Mouse (Mus musculus) testis, adult 2 months (tissue): ENCODE data around the gene Gm14406. TPM values are rescaled to one million over a fixed set of nuclear protein-coding genes. Genes with fewer than 3 reads are reported as not detected.
"Not testable (repeated sequence)": the region's sequence is repeated elsewhere in the genome, so short reads cannot be mapped to it uniquely, and the experiment has no call there.

Experiments
- H3K27ac ChIP-seq: fragments of 200-500 bp; 2 replicates; pipeline ENCODE4 v1.5.1; 2012; ENCODE audit warnings: low read depth, low read length; ENCODE audit not compliant: control insufficient read depth, insufficient read depth
- H3K27me3 ChIP-seq: fragments of 200-500 bp; 2 replicates; pipeline ENCODE4 v1.6.1; 2012; ENCODE audit warnings: mild to moderate bottlenecking, low read length, moderate library complexity; ENCODE audit not compliant: control insufficient read depth, insufficient read depth
- H3K36me3 ChIP-seq: fragments of 200-500 bp; 2 replicates; pipeline ENCODE4 v1.6.1; 2012; ENCODE audit warnings: mild to moderate bottlenecking, low read length; ENCODE audit not compliant: control insufficient read depth, insufficient read depth
- H3K4me1 ChIP-seq: fragments of 200-500 bp; 2 replicates; pipeline ENCODE4 v1.6.1; 2012; ENCODE audit warnings: low read length; ENCODE audit not compliant: control insufficient read depth, insufficient read depth
- H3K4me3 ChIP-seq: fragments of 200-500 bp; 2 replicates; pipeline ENCODE4 v1.5.1; 2012; ENCODE audit warnings: low read depth, mild to moderate bottlenecking, low read length, moderate library complexity, mixed read lengths; ENCODE audit not compliant: control insufficient read depth
- CTCF ChIP-seq: fragments of 200-500 bp; IDR thresholded peaks from 2 replicates; pipeline ENCODE4 v1.5.1; 2012; ENCODE audit warnings: low read depth, mild to moderate bottlenecking, inconsistent platforms, low read length, moderate library complexity; ENCODE audit not compliant: control insufficient read depth, insufficient read depth, insufficient replicate concordance
- POLR2A ChIP-seq: fragments of 200-500 bp; IDR thresholded peaks from 2 replicates; pipeline ENCODE4 v1.6.1; 2012; ENCODE audit warnings: low read depth, mild to moderate bottlenecking, inconsistent platforms, low read length, moderate library complexity; ENCODE audit not compliant: control insufficient read depth
- polyA plus RNA-seq: library from polyadenylated mRNA; depleted of rRNA; stranded (reverse); fragments of >200 nt; gene quantifications from 2 replicates; pipeline ENCODE4 v1.2.3, GENCODE M21; 2012; rRNA removed

Gene Gm14406
- 0.07 TPM in 1 of 2 replicates, not detected in the other for polyA plus RNA-seq

- H3K4me3 ChIP-seq, H3K36me3 ChIP-seq, H3K4me1 ChIP-seq, H3K27me3 ChIP-seq, H3K27ac ChIP-seq: not testable (repeated sequence)
Measured at GRCm38 (mm10) chr2:177577998-177578397, at the start of gene Gm14406. Gene Gm14406 (minus strand): TSS chr2:177578210.

DNA sequence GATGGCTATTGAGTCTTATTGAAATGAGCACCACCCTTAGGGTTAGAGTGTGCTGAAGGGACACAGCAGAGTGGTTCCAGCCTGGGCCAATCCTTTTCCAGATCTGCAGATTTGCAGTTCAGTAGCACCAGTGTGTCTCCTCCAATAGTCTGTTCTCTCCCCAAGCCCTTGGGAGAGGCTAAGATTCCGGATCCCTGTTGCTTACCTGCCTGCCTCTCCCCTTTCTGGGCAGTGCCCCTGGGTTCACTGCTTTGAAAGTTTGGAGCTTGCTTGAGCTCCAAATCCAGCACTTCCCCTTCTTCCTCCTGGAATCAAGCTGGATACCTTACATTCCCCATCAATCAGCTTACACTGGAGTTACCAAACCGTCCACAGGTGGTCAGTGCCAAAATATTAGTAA lies 2.9 kb downstream of the Gm14406 start:
- H3K4me1 ChIP-seq, H3K27ac ChIP-seq, H3K4me3 ChIP-seq, H3K36me3 ChIP-seq, H3K27me3 ChIP-seq: not testable (repeated sequence)

DNA sequence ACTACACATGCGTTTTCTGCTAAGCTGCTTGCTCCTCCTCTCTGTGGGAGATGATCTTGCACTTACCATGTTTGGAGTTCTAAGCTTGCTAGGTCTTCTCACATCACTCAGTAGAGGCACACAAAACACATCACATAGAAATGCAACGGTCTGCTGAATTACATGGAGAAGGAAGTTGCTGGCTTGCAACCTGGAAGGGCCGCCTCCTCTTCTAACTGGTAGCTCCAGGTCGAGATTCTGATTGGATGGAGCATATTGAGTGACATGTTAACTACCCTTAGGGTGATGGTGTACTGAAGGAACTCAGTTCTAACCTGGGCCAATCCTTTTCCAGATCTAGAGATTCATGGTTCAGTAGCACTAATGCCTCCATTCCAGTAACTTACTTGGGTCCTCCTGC lies 18.6 kb downstream of the Gm14406 start:
- not testable (repeated sequence) for H3K36me3 ChIP-seq, H3K4me1 ChIP-seq, H3K4me3 ChIP-seq, H3K27me3 ChIP-seq, H3K27ac ChIP-seq

GRCm38 (mm10) chr2:177555261-177555660 lies 22.7 kb downstream of the Gm14406 start:
- H3K36me3 ChIP-seq, H3K4me3 ChIP-seq: not testable (repeated sequence)

DNA sequence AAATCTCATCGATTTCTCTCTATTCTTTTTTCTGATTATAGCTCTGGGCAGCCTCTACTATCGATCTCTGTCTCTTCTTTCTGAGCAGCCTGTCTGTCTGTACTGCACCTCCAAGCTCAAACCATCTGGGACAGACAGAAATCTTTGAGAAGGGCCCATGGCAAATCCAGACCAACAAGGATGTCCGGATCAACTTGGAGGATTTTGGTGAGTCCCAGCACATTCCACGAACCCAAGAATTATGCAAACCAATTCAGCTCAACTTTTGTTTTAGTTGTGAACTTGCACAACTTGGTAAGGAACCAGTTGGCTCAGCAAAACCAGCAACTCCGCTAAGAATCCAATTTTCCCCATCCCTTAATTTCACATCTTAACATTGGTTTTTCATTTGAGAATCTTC lies 40.3 kb downstream of the Gm14406 start:
- H3K4me3 ChIP-seq: not testable (repeated sequence)

More at GRCm38 (mm10) chr2:177555261-177555660, 22.7 kb downstream of the Gm14406 start:
- not testable (repeated sequence) for H3K4me1 ChIP-seq, H3K27me3 ChIP-seq, H3K27ac ChIP-seq

DNA sequence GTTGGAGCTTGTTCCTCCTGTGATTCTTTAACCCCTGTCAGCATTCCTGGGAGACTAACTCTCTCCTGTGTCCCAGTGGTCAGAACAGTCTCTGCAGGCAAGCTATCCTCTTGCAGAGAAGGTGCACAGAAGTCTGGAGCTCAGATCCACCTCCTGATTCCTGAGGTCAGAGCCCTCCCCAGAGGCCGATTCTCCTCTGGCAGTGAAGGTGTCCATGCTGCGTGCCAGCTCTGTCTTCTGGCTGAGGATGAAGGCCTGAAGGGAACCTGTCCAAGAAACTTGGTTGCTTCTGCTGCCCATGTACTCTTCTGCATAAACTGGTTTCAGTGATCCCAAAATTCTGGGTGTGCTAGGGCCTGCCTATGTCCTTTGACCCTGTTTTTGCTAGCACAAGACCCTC lies 40.9 kb downstream of the Gm14406 start:
- not testable (repeated sequence) for H3K27me3 ChIP-seq, H3K36me3 ChIP-seq, H3K27ac ChIP-seq, H3K4me3 ChIP-seq, H3K4me1 ChIP-seq

More for the DNA sequence above, 40.3 kb downstream of the Gm14406 start:
- H3K4me1 ChIP-seq, H3K36me3 ChIP-seq, H3K27ac ChIP-seq, H3K27me3 ChIP-seq: not testable (repeated sequence)

DNA sequence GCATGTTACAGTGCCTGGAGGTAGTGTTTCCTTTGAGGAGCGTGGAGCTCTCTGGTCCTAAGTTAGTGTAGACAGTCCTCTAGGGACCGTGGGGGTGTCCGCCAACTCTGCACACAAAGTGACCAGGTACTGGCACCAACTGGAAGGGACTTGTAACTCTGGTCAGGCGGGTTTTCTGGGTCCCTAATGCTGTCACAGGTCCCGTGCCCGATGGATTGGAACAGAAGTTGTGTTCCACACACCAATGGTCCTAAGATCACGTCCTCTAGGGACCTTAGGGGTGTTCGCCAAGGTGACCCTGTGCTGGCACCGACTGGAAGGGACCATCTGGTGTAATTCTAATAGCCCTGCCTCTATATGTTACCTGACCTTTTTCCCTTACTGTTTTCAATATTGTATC lies 42.1 kb downstream of the Gm14406 start:
- Histone ChIP-seq H3K27ac (no peak overlapping the region), H3K4me1 (no peaks in the 10 kb centered on the region), H3K4me3 (no peak overlapping the region), H3K36me3 (no peaks in the 10 kb centered on the region), H3K27me3 (no peaks in the 10 kb centered on the region)
- no peak for TF ChIP-seq POLR2A
- TF ChIP-seq CTCF: no peak

- not testable (repeated sequence) for H3K27ac ChIP-seq, H3K36me3 ChIP-seq, H3K27me3 ChIP-seq, H3K4me1 ChIP-seq, H3K4me3 ChIP-seq
Measured at GRCm38 (mm10) chr2:177524171-177524570, 53.8 kb downstream of the Gm14406 start.

GRCm38 (mm10) chr2:177523674-177524073 lies 54.3 kb downstream of the Gm14406 start:
- H3K27ac ChIP-seq, H3K4me1 ChIP-seq, H3K36me3 ChIP-seq, H3K27me3 ChIP-seq, H3K4me3 ChIP-seq: not testable (repeated sequence)
